Mouse (Mus musculus): ENCODE measurements at regions not wholly inside any gene's neighbourhood (a gene's known extent, or its start where the extent isn't known, plus 50 kb on each side); places are given as distances from the start of the nearest gene placed in this dataset.

DNA sequence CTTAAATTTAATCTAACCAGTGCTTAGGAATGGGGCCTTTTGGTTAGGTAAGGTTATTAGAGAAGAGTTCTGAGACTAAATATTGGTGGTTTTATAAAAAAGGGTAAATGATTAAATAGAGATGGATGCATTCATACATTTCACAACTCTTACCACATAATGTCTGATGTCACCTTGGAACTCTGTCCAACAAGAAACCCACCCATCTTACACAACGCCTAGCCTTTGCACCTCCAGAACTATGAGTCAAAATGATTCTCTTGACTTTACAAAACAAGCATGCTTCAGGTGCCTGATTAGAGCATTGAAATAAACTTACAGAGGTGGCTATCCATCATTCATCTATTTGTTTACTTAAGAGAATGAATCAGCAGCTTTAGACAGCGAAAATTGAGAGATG, 364.8 kb upstream of the Fam98a start:
- H3K27me3 ChIP-seq (ENCODE audit: control insufficient read depth, insufficient read depth, low read depth, low read length) = no peaks in the 10 kb centered on the region
- no peak overlapping the region for H3K4me2 ChIP-seq (ENCODE audit: low read depth, low read length)
- H3K9me3 ChIP-seq (replicated peaks; ENCODE audit: control insufficient read depth, low read length) = no peaks in the 10 kb centered on the region
- WGBS (ENCODE audit: insufficient replicate concordance) = 58% methylated on average over 2 of the region's 2 CpGs
- H3K4me1 ChIP-seq (ENCODE audit: control insufficient read depth, low read depth, low read length) = no peaks in the 10 kb centered on the region
- no peak overlapping the region for H3K9ac ChIP-seq (ENCODE audit: low read depth, low read length)
- no peak overlapping the region for H3K27ac ChIP-seq (ENCODE audit: low read length)
- H3K36me3 ChIP-seq (ENCODE audit: control insufficient read depth, insufficient read depth) = no peaks in the 10 kb centered on the region
- no peak overlapping the region for H3K4me3 ChIP-seq (ENCODE audit: low read depth, low read length)
- no peak for ATAC-seq (ENCODE audit: low read depth)

DNA sequence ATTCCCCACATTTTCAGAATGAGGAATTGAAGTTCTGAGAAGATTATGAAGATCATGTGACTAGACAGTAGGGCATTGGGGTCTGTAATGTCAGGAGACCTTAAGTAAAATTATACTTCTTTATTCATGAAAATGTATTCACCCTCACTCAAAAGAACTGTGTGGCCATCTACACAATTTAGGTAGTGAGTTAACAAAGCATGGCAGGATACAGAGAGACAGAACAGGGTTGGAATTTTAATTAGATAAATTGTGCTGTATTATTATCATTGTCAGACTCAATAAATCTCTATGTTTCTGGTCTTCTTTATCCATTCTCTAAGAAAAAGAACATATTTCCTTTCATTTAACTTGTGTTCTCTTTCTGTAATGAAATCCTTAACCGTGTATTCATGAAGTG, 363.5 kb upstream of the Fam98a start:
- WGBS (ENCODE audit: insufficient replicate concordance) = 49% methylated on average over 1 of the region's 1 CpGs
- no peak for ATAC-seq (ENCODE audit: low read depth)
- H3K36me3 ChIP-seq (ENCODE audit: control insufficient read depth, insufficient read depth) = no peaks in the 10 kb centered on the region

DNA sequence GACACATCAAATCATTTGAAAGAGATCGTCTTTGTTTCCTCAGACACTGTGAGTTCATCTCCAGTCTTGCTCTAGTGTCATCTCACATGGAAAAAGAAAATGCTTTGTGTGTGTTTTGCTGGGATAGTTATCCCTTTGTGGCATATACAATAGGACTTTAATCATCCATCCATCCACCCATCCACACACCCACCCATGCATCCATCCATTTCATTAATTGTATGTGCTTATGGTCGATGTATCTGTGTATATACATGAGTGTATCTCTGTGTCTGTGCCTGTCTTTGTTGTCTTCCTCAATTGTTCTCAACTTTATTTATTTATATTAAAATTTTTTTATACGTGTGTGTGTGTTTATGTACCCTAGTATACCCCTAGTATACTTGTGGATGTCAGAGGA, 355.3 kb upstream of the Fam98a start:
- 53% methylated on average over 3 of the region's 3 CpGs for WGBS (ENCODE audit: insufficient replicate concordance)
- H3K4me1 ChIP-seq (ENCODE audit: control insufficient read depth, low read depth, low read length) = no peaks in the 10 kb centered on the region
- H3K27me3 ChIP-seq (ENCODE audit: control insufficient read depth, insufficient read depth, low read depth, low read length) = no peaks in the 10 kb centered on the region

More for the DNA sequence above, 363.5 kb upstream of the Fam98a start:
- H3K9ac ChIP-seq (ENCODE audit: low read depth, low read length) = no peak overlapping the region
- H3K4me2 ChIP-seq (ENCODE audit: low read depth, low read length) = no peak overlapping the region
- no peaks in the 10 kb centered on the region for H3K9me3 ChIP-seq (replicated peaks; ENCODE audit: control insufficient read depth, low read length)
- no peak overlapping the region for H3K4me3 ChIP-seq (ENCODE audit: low read depth, low read length)
- H3K27me3 ChIP-seq (ENCODE audit: control insufficient read depth, insufficient read depth, low read depth, low read length) = no peaks in the 10 kb centered on the region
- H3K27ac ChIP-seq (ENCODE audit: low read length) = no peak overlapping the region
- H3K4me1 ChIP-seq (ENCODE audit: control insufficient read depth, low read depth, low read length) = no peaks in the 10 kb centered on the region

DNA sequence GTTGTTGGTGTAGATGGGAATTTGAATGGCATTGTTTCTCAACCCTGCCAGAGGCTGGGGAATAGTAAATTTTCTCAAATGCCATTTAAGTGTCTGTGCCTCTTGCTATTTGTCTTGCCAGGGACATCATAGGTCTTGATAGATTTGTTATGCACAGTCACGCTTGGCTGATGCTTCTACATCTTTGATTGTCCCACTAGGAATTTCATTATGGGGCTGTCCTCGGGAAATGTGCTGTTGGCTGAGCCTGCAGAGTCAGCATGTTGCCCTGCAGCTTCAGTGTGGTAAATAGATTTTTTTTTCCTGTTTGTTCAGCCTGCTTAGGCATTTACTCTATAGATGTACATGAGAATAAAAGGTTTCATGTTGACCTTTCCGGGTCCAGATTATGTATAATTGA, 354.9 kb upstream of the Fam98a start:
- ATAC-seq (ENCODE audit: low read depth) = no peak
- Histone ChIP-seq H3K36me3 (ENCODE audit: control insufficient read depth, insufficient read depth) (no peaks in the 10 kb centered on the region), H3K4me2 (ENCODE audit: low read depth, low read length) (no peak overlapping the region), H3K4me3 (ENCODE audit: low read depth, low read length) (no peak overlapping the region), H3K27ac (ENCODE audit: low read length) (no peak overlapping the region), H3K9me3 (replicated peaks; ENCODE audit: control insufficient read depth, low read length) (no peaks in the 10 kb centered on the region), H3K4me1 (ENCODE audit: control insufficient read depth, low read depth, low read length) (no peaks in the 10 kb centered on the region), H3K9ac (ENCODE audit: low read depth, low read length) (no peak overlapping the region), H3K27me3 (ENCODE audit: control insufficient read depth, insufficient read depth, low read depth, low read length) (no peaks in the 10 kb centered on the region)
- WGBS (ENCODE audit: insufficient replicate concordance) = 42% methylated on average over 3 of the region's 3 CpGs

More for the DNA sequence above, 355.3 kb upstream of the Fam98a start:
- no peak overlapping the region for H3K9ac ChIP-seq (ENCODE audit: low read depth, low read length)
- H3K4me2 ChIP-seq (ENCODE audit: low read depth, low read length) = no peak overlapping the region
- H3K36me3 ChIP-seq (ENCODE audit: control insufficient read depth, insufficient read depth) = no peaks in the 10 kb centered on the region
- ATAC-seq (ENCODE audit: low read depth) = no peak
- H3K9me3 ChIP-seq (replicated peaks; ENCODE audit: control insufficient read depth, low read length) = no peaks in the 10 kb centered on the region
- H3K4me3 ChIP-seq (ENCODE audit: low read depth, low read length) = no peak overlapping the region
- no peak overlapping the region for H3K27ac ChIP-seq (ENCODE audit: low read length)

DNA sequence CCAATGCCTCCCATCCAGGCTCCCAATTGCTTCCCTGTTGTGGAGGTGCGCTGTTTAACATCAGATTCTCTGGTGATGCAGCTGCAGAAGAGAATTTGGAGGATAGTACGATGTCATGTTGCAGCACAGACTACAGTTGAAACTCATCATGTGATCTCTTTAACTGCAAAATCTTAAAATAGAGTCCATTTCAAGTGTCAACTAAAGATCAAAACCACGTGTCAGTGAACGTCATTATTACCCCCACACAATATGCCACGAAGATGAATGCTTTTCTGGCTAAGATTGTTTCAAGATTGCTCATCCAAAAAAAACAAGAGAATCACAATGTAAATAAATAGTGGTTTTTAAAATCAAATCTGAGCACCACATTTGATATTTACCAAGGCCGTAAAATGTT, 343.7 kb upstream of the Fam98a start:
- no peak overlapping the region for H3K4me3 ChIP-seq (ENCODE audit: low read depth, low read length)
- H3K9ac ChIP-seq (ENCODE audit: low read depth, low read length) = no peak overlapping the region
- H3K4me1 ChIP-seq (ENCODE audit: control insufficient read depth, low read depth, low read length) = no peaks in the 10 kb centered on the region
- no peaks in the 10 kb centered on the region for H3K36me3 ChIP-seq (ENCODE audit: control insufficient read depth, insufficient read depth)
- H3K4me2 ChIP-seq (ENCODE audit: low read depth, low read length) = no peak overlapping the region
- no peak overlapping the region for H3K27ac ChIP-seq (ENCODE audit: low read length)
- H3K27me3 ChIP-seq (ENCODE audit: control insufficient read depth, insufficient read depth, low read depth, low read length) = no peaks in the 10 kb centered on the region
- no peaks in the 10 kb centered on the region for H3K9me3 ChIP-seq (replicated peaks; ENCODE audit: control insufficient read depth, low read length)
- no peak for ATAC-seq (ENCODE audit: low read depth)
- WGBS (ENCODE audit: insufficient replicate concordance) = 67% methylated on average over 6 of the region's 6 CpGs

DNA sequence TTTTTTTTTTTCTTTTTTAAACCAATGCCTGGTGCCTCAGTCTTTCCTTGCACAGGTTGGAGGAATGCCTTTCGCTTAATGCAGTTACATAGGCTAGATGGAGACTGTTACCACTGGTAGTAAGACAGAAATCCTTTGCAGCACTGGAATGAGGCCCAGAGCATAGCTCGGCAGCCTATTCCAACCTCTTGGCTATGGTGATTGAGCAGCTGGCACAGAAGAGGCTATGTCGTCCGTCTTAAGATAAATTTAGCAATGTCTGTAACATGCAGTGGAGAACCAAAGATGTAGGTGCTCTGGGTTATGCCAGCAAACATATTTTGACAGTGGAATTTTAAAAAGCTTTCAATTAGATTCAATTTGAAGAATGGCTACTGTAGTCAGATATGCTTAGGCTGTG, 343.2 kb upstream of the Fam98a start:
- H3K4me1 ChIP-seq (ENCODE audit: control insufficient read depth, low read depth, low read length) = no peaks in the 10 kb centered on the region
- WGBS (ENCODE audit: insufficient replicate concordance) = 57% methylated on average over 4 of the region's 4 CpGs
- ATAC-seq (ENCODE audit: low read depth) = no peak
- H3K9me3 ChIP-seq (replicated peaks; ENCODE audit: control insufficient read depth, low read length) = no peaks in the 10 kb centered on the region
- no peak overlapping the region for H3K9ac ChIP-seq (ENCODE audit: low read depth, low read length)
- H3K4me3 ChIP-seq (ENCODE audit: low read depth, low read length) = no peak overlapping the region
- H3K27ac ChIP-seq (ENCODE audit: low read length) = no peak overlapping the region
- H3K36me3 ChIP-seq (ENCODE audit: control insufficient read depth, insufficient read depth) = no peaks in the 10 kb centered on the region
- H3K27me3 ChIP-seq (ENCODE audit: control insufficient read depth, insufficient read depth, low read depth, low read length) = no peaks in the 10 kb centered on the region
- no peak overlapping the region for H3K4me2 ChIP-seq (ENCODE audit: low read depth, low read length)

DNA sequence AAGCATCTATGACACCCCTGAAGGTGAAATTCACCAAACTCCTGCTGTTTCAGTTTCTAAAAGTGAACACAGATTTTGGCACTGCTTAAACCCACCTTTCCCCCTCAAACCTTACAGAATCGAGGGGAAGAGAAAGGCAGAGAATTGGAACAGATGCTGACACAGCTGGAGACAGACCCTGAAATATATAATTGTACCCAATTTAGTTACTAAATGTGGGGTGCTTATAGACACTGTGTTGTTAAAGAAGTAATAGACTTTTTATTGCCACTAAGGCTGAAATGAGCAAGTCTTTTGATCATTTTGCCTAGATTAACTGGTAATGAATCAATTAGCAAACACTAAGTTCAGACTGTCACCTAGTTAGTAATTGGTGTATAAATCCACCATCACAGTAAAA, 341.8 kb upstream of the Fam98a start:
- H3K4me1 ChIP-seq (ENCODE audit: control insufficient read depth, low read depth, low read length) = no peaks in the 10 kb centered on the region
- no peak overlapping the region for H3K27ac ChIP-seq (ENCODE audit: low read length)
- no peak overlapping the region for H3K4me3 ChIP-seq (ENCODE audit: low read depth, low read length)
- H3K9ac ChIP-seq (ENCODE audit: low read depth, low read length) = no peak overlapping the region
- no peaks in the 10 kb centered on the region for H3K36me3 ChIP-seq (ENCODE audit: control insufficient read depth, insufficient read depth)
- no peaks in the 10 kb centered on the region for H3K9me3 ChIP-seq (replicated peaks; ENCODE audit: control insufficient read depth, low read length)
- ATAC-seq (ENCODE audit: low read depth) = no peak
- no peak overlapping the region for H3K4me2 ChIP-seq (ENCODE audit: low read depth, low read length)
- H3K27me3 ChIP-seq (ENCODE audit: control insufficient read depth, insufficient read depth, low read depth, low read length) = no peaks in the 10 kb centered on the region
- 32% methylated on average over 1 of the region's 1 CpGs for WGBS (ENCODE audit: insufficient replicate concordance)

DNA sequence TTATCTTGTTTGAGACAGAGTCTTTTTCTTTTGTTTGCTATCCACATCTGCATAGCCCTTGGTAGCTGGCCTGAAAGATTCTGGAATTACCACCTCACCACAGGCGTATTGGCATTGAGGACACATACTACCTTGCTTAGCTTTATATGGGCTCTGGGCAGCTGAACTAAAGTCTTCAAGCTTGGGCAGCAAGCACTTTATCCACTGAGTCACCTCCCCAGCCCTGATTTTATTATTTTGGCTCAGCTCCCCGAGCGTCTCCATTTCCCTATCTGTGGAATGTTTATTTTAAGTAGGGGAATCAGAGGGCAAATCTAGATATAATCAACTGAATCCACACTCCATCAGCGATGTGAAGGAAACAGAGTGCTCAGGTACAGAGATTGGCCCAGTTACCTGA, 340.4 kb upstream of the Fam98a start:
- no peak for ATAC-seq (ENCODE audit: low read depth)
- Histone ChIP-seq H3K27me3 (ENCODE audit: control insufficient read depth, insufficient read depth, low read depth, low read length) (no peaks in the 10 kb centered on the region), H3K4me1 (ENCODE audit: control insufficient read depth, low read depth, low read length) (no peaks in the 10 kb centered on the region), H3K27ac (ENCODE audit: low read length) (no peak overlapping the region), H3K9me3 (replicated peaks; ENCODE audit: control insufficient read depth, low read length) (no peaks in the 10 kb centered on the region), H3K36me3 (ENCODE audit: control insufficient read depth, insufficient read depth) (no peaks in the 10 kb centered on the region), H3K9ac (ENCODE audit: low read depth, low read length) (no peak overlapping the region), H3K4me3 (ENCODE audit: low read depth, low read length) (no peak overlapping the region), H3K4me2 (ENCODE audit: low read depth, low read length) (no peak overlapping the region)
- WGBS (ENCODE audit: insufficient replicate concordance) = 57% methylated on average over 4 of the region's 4 CpGs

DNA sequence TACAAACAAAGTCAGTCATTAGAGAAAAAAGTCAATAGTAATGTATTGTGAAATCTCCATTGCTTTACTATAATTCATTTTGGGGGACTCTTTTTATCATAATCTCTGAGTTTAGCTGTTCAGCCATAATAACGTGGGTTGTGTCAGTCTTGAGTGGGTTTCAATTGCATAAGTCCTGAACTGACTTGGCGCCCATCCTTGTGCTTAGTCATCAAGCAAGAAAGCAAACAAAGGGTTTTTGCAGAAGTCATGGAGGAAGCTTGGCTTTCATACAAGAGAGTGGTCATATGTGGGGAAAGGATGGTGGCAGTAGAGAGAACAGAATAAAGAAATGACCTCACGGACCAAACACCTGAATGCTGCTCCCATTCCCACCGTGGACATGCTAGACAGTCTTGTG, 339.8 kb upstream of the Fam98a start:
- 54% methylated on average over 4 of the region's 4 CpGs for WGBS (ENCODE audit: insufficient replicate concordance)

DNA sequence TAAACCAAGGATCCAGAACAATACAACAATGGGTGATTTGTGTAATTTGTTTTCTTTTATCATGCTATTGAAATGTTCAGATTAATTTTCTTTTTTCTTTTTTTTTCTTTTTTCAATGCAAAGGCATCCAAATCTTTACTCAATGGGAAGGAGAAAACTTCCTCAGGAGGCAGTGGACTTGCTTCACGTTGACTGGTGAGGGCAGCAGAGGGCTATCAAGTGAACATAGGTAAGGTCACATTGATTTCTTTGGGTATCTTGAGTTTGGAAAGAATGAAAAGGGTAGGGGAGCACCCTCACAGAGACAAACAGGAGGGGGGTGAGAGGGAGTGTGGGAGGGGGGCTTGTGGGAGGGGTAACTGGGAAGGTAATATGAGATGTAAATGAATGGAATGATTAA, 326.1 kb upstream of the Fam98a start:
- Histone ChIP-seq H3K9ac (ENCODE audit: low read depth, low read length) (no peak overlapping the region), H3K4me3 (ENCODE audit: low read depth, low read length) (no peak overlapping the region), H3K27ac (ENCODE audit: low read length) (no peak overlapping the region), H3K4me1 (ENCODE audit: control insufficient read depth, low read depth, low read length) (no peaks in the 10 kb centered on the region), H3K27me3 (ENCODE audit: control insufficient read depth, insufficient read depth, low read depth, low read length) (no peaks in the 10 kb centered on the region), H3K36me3 (ENCODE audit: control insufficient read depth, insufficient read depth) (no peaks in the 10 kb centered on the region), H3K4me2 (ENCODE audit: low read depth, low read length) (no peak overlapping the region), H3K9me3 (replicated peaks; ENCODE audit: control insufficient read depth, low read length) (no peaks in the 10 kb centered on the region)
- WGBS (ENCODE audit: insufficient replicate concordance) = 13% methylated on average over 1 of the region's 1 CpGs
- ATAC-seq (ENCODE audit: low read depth) = no peak

More for the DNA sequence above, 339.8 kb upstream of the Fam98a start:
- ATAC-seq (ENCODE audit: low read depth) = no peak
- H3K4me1 ChIP-seq (ENCODE audit: control insufficient read depth, low read depth, low read length) = no peaks in the 10 kb centered on the region
- H3K36me3 ChIP-seq (ENCODE audit: control insufficient read depth, insufficient read depth) = no peaks in the 10 kb centered on the region
- no peaks in the 10 kb centered on the region for H3K9me3 ChIP-seq (replicated peaks; ENCODE audit: control insufficient read depth, low read length)
- H3K9ac ChIP-seq (ENCODE audit: low read depth, low read length) = no peak overlapping the region
- H3K27ac ChIP-seq (ENCODE audit: low read length) = no peak overlapping the region
- H3K4me2 ChIP-seq (ENCODE audit: low read depth, low read length) = no peak overlapping the region
- no peak overlapping the region for H3K4me3 ChIP-seq (ENCODE audit: low read depth, low read length)
- H3K27me3 ChIP-seq (ENCODE audit: control insufficient read depth, insufficient read depth, low read depth, low read length) = no peaks in the 10 kb centered on the region
